Mouse (Mus musculus) testis, adult 2 months (tissue): ENCODE measurements around the gene Adipor2.

Experiments used
- CTCF ChIP-seq: fragments of 200-500 bp; IDR thresholded peaks from 2 replicates; pipeline ENCODE4 v1.5.1; 2012; ENCODE audit warnings: low read depth, mild to moderate bottlenecking, inconsistent platforms, low read length, moderate library complexity; ENCODE audit not compliant: control insufficient read depth, insufficient read depth, insufficient replicate concordance
- POLR2A ChIP-seq: fragments of 200-500 bp; IDR thresholded peaks from 2 replicates; pipeline ENCODE4 v1.6.1; 2012; ENCODE audit warnings: low read depth, mild to moderate bottlenecking, inconsistent platforms, low read length, moderate library complexity; ENCODE audit not compliant: control insufficient read depth

DNA sequence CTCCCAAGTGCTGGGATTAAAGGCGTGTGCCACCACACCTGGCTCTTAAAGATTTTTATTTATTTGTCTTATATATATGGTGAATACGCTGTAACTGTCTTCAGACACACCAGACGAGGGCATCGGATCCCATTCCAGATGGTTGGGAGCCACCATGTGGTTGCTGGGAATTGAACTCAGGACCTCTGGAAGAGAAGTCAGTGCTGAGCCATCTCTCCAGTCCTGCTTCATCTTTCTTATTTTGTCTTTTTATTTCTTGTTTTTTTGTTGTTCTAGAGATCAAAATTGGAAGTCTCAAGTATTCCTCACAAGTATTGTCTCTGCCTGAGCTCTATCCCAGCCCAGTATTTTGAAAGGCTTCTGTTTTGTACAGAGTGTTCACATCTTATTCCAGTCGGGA, 2.9 kb upstream of the Adipor2 start:
- TF ChIP-seq CTCF, result no peak
- no peak for TF ChIP-seq POLR2A
